Mouse (Mus musculus) T-helper 1 cell (primary cell): ENCODE data around the gene Acbd7.

Experiments used
- in situ Hi-C: fragments of 300-600 bp; cut with MboI, MseI; formaldehyde crosslinking; loops from one replicate; pipeline ENCODE4 v1.15.1; 2025; ENCODE audit warnings: high pct_unique_total_duplicates

The Acbd7 gene

DNA sequence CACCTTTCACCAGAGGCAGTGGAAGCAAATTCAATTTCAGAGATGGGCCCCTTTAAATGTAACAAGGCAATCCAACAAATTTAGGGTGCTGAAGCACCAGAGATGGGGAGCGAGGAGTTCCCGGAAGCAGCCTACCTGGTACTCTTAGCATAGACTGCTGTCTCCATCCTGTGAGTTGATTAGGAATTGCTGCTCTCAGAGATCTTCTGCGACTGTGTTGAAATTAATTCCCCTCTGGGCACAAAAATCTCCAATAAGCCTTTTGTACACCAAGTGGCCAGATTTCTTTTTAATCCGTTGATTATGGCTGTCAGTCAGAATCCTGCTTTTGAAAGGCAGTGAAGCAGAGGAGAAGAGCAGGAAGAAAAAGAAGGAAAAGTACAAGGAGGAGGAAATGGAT is 29.2 kb downstream of the Acbd7 start:
- in situ Hi-C loops: no loop called here

DNA sequence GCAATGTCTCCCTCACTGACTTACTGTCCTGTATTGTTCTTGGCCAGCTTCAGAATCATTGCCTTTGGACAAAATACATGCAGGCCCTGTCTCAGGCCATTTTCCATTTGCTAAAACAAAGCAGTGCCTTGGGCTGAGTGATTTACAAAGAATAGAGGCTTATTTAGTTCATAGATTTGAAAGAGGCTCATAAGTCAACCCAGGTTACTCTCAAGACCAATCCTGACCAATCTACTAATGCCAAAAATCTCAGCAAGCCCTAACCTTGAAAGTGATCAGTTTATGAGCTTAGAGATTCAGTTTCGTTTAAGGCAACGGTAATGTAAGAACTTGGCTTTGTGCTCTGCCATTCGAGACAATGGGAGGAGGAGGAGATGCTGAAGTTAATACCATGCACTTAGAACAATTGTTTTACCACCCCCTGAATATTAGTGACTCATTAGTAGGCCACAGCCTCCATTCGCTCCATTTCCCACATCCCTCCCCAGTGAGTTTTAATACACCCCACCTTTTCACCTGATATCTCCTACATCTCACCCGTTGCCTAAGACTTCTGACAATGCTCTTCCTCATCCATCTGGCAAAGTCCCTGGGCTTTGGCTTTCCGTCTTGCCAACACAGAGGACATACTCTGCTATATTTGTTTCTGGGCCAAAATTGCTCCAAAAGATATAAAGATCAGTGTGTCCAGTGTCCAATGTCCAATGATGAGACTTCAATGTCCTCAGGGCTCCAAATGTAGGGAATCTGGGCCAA is 51.3 kb downstream of the Acbd7 start:
- in situ Hi-C loops: no loop called here
